Mouse (Mus musculus) forebrain, embryonic 16.5 days (tissue): Measurements from ENCODE around the gene Txndc2. TPM values are rescaled to one million over a fixed set of nuclear protein-coding genes. Genes with fewer than 3 reads are reported as not detected.

Experiments
- ATAC-seq: fragments of 200-750 bp; cut with Nextera tagmentation; 2 replicates; pipeline ENCODE4 v1.8.0; 2017; ENCODE audit warnings: mild to moderate bottlenecking, moderate library complexity
- H3K27ac ChIP-seq: fragments of 300-500 bp; sonication (generic); 2 replicates; pipeline ENCODE4 v1.5.1; 2014; ENCODE audit warnings: low read length, control low read depth
- H3K27me3 ChIP-seq: fragments of 300-500 bp; sonication (generic); replicated peaks from 2 replicates; pipeline ENCODE4 v1.6.1; 2014; ENCODE audit warnings: low read length; ENCODE audit not compliant: control insufficient read depth, insufficient read depth
- H3K36me3 ChIP-seq: fragments of 300-500 bp; sonication (generic); 2 replicates; pipeline ENCODE4 v1.6.1; 2014; ENCODE audit not compliant: control insufficient read depth, insufficient read depth
- H3K4me1 ChIP-seq: fragments of 300-500 bp; sonication (generic); replicated peaks from 2 replicates; pipeline ENCODE4 v1.6.1; 2014; ENCODE audit warnings: low read length; ENCODE audit not compliant: control insufficient read depth, insufficient read depth
- H3K4me2 ChIP-seq: fragments of 300-500 bp; sonication (generic); 2 replicates; pipeline ENCODE4 v1.6.1; 2014; ENCODE audit warnings: mild to moderate bottlenecking, low read length, control low read depth
- H3K4me3 ChIP-seq: fragments of 300-500 bp; sonication (generic); replicated peaks from 2 replicates; pipeline ENCODE4 v1.5.1; 2014; ENCODE audit warnings: mild to moderate bottlenecking, low read length, control low read depth
- H3K9ac ChIP-seq: fragments of 300-500 bp; sonication (generic); replicated peaks from 2 replicates; pipeline ENCODE4 v1.6.1; 2014; ENCODE audit warnings: low read depth, low read length, control low read depth
- H3K9me3 ChIP-seq: fragments of 300-500 bp; sonication (generic); 2 replicates; pipeline ENCODE4 v1.6.1; 2016; ENCODE audit warnings: low read length; ENCODE audit not compliant: control insufficient read depth
- WGBS: fragments of 180-500 bp; shearing (Covaris S2); extraction: QIAGEN DNeasy Blood & Tissue Kit; methylation state at CpG from one replicate; pipeline ENCODE4 v1.1.7; 2014; 5-methylcytosine and 5-hydroxymethylcytosine counted together
- polyA plus RNA-seq: library from polyadenylated mRNA; unstranded; fragments of >200 nt; fragmentation: Nextera tagmentation; extraction: Ambion mirVana; gene quantifications from 2 replicates; pipeline ENCODE4 v1.2.1, GENCODE M21; 2015

The Txndc2 gene
- polyA plus RNA-seq, 1 experiment from 2014 or later = 0.11 TPM

DNA sequence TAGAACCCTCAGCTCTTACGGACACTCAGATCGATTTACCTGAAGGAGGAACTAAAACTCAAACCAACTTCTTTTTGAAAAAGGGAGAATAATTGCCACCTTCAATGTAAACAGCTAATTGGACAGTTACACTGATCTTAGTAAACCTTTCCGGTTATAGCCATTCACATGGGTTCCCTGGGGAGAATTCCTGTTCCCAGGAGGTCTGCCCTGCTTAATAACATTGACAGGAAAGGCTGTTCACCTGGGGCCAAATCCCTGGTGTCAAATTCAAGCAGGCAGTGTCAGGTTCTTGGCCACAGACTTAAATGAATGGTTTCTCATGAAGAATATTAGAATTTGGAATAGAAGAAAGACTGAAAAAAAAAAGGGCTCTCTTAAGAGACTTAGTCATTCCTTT, 34.0 kb upstream of the Txndc2 start:
- Histone ChIP-seq H3K9ac (no peak overlapping the region), H3K27me3 (no peaks in the 10 kb centered on the region), H3K4me3 (no peak overlapping the region), H3K4me1 (no peaks in the 10 kb centered on the region; the same call in 1 of the 2 replicates), H3K27ac (no peak overlapping the region), H3K9me3 (no peaks in the 10 kb centered on the region), H3K36me3 (no peaks in the 10 kb centered on the region), H3K4me2 (no peak overlapping the region)
- ATAC-seq = no peak
- WGBS = 82% methylated on average over 3 of the region's 3 CpGs

DNA sequence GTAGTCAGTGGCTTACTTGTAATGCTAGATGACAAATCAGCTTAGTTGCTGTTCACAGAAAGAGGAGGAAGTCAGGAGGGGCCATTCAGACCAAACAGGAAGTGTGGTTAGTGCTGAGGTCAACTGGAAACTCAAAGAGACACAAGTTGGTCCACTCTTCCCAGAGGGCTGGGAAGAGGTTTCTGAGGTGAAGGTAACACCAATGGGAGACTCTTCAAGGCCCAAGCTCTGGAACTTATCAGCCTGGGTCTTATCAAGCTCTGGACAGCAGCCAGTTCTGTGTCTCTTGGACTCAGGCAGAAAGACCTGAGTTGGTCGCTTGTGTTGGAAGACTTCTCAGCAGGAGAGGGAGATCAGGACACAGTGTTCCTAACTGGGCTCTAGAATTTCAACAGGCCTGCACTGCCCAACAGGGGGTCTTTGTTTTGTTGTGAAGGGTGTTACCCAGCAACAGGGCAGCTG, 32.8 kb upstream of the Txndc2 start:
- no peak for ATAC-seq
- no peak overlapping the region for H3K4me2 ChIP-seq
- H3K4me1 ChIP-seq = no peaks in the 10 kb centered on the region; the same call in 1 of the 2 replicates
- H3K27ac ChIP-seq = no peak overlapping the region
- no peaks in the 10 kb centered on the region for H3K9me3 ChIP-seq
- no peak overlapping the region for H3K4me3 ChIP-seq
- WGBS = 38% methylated on average over 1 of the region's 1 CpGs
- H3K9ac ChIP-seq = no peak overlapping the region
- H3K36me3 ChIP-seq = no peaks in the 10 kb centered on the region
- H3K27me3 ChIP-seq = no peaks in the 10 kb centered on the region

DNA sequence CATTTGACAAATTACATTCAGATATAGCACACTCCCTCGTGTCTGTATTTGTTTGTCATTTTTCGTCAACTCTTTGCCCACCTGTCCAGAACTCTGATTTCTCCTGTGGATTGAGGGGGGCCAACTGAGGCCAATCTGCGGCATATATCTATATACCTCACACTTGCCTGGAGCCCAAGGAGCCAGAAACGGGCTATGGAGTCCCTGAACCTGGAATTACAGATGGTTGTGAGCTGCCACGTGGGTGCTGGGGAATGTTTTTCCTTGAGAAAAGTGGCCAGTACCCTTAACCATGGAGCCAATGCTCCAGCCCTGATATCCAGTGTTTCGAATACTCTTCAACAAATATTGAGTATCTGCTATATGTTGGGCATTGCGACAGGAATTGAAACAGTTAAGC, 31.0 kb upstream of the Txndc2 start:
- H3K9ac ChIP-seq = no peak overlapping the region
- H3K27ac ChIP-seq = no peak overlapping the region
- ATAC-seq = no peak
- no peak overlapping the region for H3K4me2 ChIP-seq
- H3K27me3 ChIP-seq = no peaks in the 10 kb centered on the region
- no peak overlapping the region for H3K4me3 ChIP-seq
- no peaks in the 10 kb centered on the region for H3K4me1 ChIP-seq
- no peaks in the 10 kb centered on the region for H3K9me3 ChIP-seq
- H3K36me3 ChIP-seq = no peaks in the 10 kb centered on the region
- 93% methylated on average over 7 of the region's 7 CpGs for WGBS

DNA sequence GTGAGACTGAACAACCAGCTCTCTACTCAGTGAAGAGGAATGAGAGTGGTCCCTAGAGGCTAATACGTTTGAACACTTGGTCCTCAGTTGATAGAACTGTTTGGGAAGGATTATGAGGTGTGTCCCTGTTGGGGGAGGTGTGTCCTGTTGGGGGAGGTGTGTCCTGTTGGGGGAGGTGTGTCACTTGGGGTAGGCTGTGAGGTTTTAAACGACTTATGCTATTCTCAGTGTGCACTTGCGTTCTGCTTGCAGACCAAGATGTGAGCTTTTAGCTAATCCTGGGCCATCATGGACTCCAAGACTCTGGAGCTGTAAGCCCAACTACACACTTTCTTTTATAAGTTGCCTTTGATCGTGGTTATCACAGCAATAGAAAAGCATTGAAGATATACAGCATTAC, 27.1 kb upstream of the Txndc2 start:
- ATAC-seq = no peak
- H3K4me2 ChIP-seq = no peak overlapping the region
- WGBS = 91% methylated on average over 4 of the region's 4 CpGs

DNA sequence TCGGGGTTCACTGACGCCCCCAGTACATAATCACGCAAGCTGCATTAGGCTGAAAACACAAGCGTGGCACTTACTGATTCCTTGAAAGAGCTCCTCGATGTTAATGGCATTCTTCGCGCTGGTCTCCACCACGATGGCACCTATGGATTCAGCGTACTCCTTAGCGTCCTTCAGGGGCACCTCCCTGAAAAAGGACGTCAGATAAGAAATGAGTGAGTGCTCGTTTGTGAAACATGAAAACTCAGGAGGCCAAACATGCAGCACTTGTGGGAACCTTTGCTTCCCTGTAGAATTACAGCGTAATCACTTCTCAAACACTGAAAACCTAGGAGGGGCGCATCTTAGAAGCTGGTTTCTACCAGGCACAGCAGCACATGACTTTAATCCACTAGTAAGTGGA, 25.8 kb upstream of the Txndc2 start:
- H3K27me3 ChIP-seq = no peaks in the 10 kb centered on the region
- ATAC-seq = no peak
- WGBS = 90% methylated on average over 14 of the region's 14 CpGs
- no peaks in the 10 kb centered on the region for H3K9me3 ChIP-seq
- no peak overlapping the region for H3K9ac ChIP-seq
- H3K4me3 ChIP-seq = no peak overlapping the region
- H3K4me2 ChIP-seq = no peak overlapping the region
- H3K4me1 ChIP-seq = no peaks in the 10 kb centered on the region
- no peaks in the 10 kb centered on the region for H3K36me3 ChIP-seq
- H3K27ac ChIP-seq = no peak overlapping the region

More for the DNA sequence above, 27.1 kb upstream of the Txndc2 start:
- no peaks in the 10 kb centered on the region for H3K9me3 ChIP-seq
- no peak overlapping the region for H3K9ac ChIP-seq
- H3K4me3 ChIP-seq = no peak overlapping the region
- H3K4me1 ChIP-seq = no peaks in the 10 kb centered on the region
- H3K27me3 ChIP-seq = no peaks in the 10 kb centered on the region
- H3K36me3 ChIP-seq = no peaks in the 10 kb centered on the region
- H3K27ac ChIP-seq = no peak overlapping the region

DNA sequence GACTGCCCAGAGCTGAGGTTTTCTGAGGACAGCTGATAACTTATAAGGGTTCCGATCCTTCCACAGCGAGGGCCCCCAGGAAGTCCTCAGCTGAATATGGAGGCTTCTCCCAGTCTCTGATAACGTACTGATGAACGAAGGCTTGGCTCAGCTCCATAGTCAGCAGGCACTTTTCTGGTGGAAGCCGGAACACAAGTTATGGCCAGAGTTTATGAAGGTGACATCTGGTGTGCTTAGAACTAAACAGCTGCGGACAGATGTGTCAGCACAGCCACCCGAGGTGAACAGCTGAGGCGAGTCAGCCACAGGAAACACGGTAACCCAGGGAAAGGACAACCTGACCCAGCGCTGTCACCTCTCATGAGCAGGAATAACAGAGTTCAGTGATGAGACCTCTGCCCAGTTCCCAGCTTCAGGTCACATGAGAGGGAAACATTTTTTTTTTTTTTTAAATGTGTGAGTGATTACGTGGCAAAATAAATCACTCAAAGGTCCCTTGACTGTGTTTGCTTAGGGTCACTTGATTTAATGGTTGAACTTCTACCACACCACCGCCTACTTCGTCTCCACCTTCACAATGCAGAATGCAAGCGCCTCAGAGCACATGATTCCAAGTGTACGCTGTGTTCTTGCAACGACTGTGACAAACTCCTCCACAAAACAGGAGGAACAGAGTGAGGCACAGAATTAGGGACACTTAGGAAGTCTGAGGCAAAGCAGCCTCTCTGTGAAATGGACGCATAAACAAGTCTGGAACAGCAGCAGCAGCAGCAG, 24.6 kb upstream of the Txndc2 start:
- Histone ChIP-seq H3K27me3 (no peaks in the 10 kb centered on the region), H3K9me3 (no peaks in the 10 kb centered on the region), H3K9ac (no peak overlapping the region), H3K27ac (no peak overlapping the region), H3K4me2 (no peak overlapping the region), H3K4me3 (no peak overlapping the region), H3K36me3 (no peaks in the 10 kb centered on the region), H3K4me1 (no peaks in the 10 kb centered on the region)
- ATAC-seq = no peak
- 91% methylated on average over 17 of the region's 17 CpGs for WGBS

DNA sequence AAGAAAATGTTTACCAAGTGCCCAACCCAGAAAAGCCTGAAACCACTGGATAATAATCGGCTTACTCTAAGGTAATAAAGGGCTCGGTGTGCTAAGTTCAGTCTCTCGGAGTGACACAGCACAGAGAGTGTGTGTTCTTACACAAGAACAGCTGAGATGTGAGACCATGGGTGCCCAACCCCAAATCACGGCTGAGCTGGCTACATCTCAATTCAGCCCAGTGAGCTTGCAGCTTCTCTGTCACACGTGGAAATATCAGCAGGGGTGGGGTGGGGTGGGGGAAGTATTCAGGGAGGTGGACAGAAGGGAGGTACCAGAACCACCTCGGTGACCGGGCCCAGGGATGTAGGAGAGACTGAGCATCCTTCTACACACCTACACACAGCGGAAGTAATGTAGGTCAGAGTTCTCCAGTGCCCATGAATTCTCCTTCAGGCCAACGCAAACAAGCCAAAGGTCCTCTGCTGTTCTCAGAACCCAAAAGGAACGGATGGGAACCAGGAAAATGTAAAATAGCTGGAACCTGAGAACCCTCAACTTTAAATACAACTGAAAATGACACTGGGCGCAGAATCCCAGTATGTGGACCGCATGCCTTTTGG, 23.9 kb upstream of the Txndc2 start:
- Histone ChIP-seq H3K9me3 (no peaks in the 10 kb centered on the region), H3K4me2 (no peak overlapping the region), H3K4me1 (no peaks in the 10 kb centered on the region), H3K27me3 (no peaks in the 10 kb centered on the region), H3K4me3 (no peak overlapping the region), H3K36me3 (no peaks in the 10 kb centered on the region), H3K27ac (no peak overlapping the region), H3K9ac (no peak overlapping the region)
- no peak for ATAC-seq
- 95% methylated on average over 12 of the region's 12 CpGs for WGBS

DNA sequence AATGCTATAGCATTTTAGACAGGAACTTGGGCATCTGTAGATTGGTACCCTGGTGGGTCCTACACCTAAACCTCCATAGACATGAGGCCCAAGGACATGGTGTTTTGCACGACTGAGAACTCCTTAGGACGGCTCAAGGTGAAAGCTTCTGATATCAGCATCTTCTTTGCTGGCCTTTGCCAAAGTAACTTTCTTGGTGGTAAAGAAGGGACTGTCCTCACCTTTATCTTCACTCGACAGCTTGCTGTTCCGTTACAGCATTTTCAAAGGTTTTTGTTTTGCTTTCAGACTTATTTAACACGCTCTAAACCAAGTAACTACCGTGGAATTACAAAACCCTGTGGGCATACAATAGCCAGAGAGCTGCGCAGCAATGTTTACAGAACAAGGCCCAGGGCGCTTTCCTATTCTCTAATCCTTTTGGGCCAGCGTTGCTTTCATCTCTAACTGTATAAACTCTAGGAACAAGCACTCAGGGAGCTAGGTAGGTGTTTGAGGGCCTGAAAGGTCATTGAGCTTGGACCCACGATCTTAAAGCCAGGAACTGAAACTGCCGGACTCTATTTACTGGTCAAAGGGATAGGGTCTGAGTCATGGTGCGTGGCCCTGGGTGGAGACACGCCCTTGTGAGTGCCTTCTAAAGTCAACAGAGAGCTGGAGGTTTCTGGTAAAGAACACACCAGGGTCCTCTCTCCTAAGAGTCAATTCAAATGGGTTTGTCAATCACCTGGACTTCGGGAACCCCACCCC, 21.5 kb upstream of the Txndc2 start:
- ATAC-seq = no peak
- H3K27ac ChIP-seq = no peak overlapping the region
- H3K4me1 ChIP-seq = no peaks in the 10 kb centered on the region
- H3K9ac ChIP-seq = no peak overlapping the region
- H3K4me3 ChIP-seq = no peak overlapping the region
- no peaks in the 10 kb centered on the region for H3K9me3 ChIP-seq
- H3K4me2 ChIP-seq = no peak overlapping the region
- 84% methylated on average over 14 of the region's 14 CpGs for WGBS
- no peaks in the 10 kb centered on the region for H3K27me3 ChIP-seq
- no peaks in the 10 kb centered on the region for H3K36me3 ChIP-seq

DNA sequence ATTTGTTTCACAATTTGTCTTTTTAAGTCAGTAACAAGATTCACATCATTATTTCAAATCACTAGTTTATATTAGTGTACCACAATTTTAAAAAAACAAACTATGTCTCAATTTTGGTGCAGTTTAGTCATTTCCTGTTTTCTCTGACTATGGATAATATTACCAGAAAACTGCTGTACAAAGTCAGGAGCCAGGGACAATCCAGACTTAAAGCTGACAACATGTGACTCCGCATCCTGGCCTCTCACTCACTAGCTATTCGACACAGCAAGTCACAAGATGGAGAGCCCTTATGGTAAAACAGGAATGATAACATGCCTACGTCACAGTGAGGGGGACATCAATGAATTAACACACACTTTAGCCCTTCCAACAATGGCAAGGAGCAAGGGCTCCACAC, 20.7 kb upstream of the Txndc2 start:
- Histone ChIP-seq H3K27ac (no peak overlapping the region), H3K4me1 (no peaks in the 10 kb centered on the region), H3K9me3 (no peaks in the 10 kb centered on the region), H3K9ac (no peak overlapping the region), H3K27me3 (no peaks in the 10 kb centered on the region), H3K4me2 (no peak overlapping the region), H3K36me3 (no peaks in the 10 kb centered on the region), H3K4me3 (no peak overlapping the region)
- WGBS = 83% methylated on average over 3 of the region's 3 CpGs
- no peak for ATAC-seq
